Mouse (Mus musculus) ES-CJ7 (cell line): ENCODE measurements at regions not wholly inside any gene's neighbourhood (a gene's known extent, or its start where the extent isn't known, plus 50 kb on each side); places are given as distances from the start of the nearest gene placed in this dataset.

Source experiments
- DNase-seq: peaks from one replicate; pipeline ENCODE4 v3.0.0; 2011; ENCODE audit warnings: low read depth, low spot score

DNA sequence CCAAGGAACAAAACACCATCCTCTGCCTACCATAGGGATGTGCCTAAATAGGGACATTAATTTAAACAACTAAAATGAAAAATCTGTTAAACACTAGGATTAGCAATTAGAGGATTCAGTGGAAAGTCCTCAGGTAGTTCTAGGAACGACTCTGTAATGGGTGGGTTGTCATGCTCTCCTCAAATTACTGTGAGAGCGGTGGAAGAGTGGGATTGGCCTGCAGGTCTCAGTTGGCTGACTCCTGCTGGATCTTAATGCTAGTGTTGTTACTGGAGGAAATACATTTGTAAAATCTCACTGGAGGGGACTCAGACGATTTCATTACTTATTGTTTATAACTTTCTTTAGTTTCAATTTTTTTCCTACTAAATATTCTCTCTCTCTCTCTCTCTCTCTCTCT lies 525.6 kb upstream of the 4930452B06Rik start:
- no peak for DNase-seq

DNA sequence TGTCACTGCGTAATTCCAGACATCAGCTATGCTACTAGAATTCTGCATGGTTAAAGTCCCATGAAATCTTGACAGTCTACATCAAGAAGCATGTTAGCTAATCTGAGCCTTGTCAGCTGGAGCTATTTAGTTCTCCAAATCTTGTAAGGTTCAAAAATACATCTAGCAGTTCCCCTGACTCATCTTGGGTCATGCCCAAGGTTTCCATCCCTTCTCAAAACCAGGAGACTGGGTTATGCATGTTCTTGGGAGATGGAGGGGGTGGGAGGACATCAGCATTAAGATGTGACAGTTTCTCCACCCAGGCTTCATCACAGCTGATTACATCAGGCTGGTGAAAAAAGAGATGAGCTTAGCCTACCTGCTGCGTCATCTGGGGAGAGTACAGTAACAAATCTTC lies 495.3 kb upstream of the 4930452B06Rik start:
- DNase-seq, result no peak

DNA sequence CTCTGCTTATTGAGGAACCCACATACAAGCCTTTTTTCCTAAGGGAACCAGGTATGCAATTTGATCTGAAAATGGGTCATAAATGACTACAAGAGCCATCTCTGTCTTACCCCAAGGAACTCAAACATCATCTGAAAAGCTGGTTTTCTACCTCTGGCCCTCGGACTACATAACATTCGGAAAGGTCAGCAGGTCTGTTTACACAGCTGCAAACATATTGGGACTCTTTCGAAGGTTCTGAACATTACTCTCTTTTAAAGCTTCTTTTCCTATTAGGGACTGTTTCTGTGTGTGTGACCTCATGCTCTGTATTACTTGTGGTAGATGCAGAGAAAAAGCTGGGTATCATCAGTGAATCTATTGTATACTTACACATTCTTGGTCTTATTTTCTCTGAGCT lies 491.9 kb upstream of the 4930452B06Rik start:
- no peak for DNase-seq

GRCm38 (mm10) chr14:9150841-9151240 lies 484.8 kb upstream of the 4930452B06Rik start:
- no peak for DNase-seq

- no peak for DNase-seq
These were observed 480.7 kb upstream of the 4930452B06Rik start for GRCm38 (mm10) chr14:9146595-9147219.

DNA sequence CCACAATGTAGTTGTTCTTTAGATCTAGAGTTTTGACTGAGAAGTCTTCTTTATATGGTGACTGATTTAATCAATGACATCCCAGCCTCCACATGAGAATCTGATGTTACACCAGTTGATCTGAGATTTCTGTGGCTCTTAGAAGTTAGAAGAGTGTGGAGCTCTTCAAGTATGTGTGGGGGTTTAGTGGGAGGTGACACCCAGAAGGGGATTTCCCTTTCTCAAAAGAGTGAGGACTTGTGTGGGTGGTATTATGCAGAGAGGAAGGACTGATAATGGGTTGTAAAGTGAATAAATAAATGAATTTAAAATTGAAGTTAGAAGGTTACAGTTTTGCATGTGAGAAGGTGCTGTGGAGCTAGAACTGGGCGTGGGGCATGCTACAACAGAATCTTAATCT lies 439.7 kb upstream of the 4930452B06Rik start:
- DNase-seq, result no peak

DNA sequence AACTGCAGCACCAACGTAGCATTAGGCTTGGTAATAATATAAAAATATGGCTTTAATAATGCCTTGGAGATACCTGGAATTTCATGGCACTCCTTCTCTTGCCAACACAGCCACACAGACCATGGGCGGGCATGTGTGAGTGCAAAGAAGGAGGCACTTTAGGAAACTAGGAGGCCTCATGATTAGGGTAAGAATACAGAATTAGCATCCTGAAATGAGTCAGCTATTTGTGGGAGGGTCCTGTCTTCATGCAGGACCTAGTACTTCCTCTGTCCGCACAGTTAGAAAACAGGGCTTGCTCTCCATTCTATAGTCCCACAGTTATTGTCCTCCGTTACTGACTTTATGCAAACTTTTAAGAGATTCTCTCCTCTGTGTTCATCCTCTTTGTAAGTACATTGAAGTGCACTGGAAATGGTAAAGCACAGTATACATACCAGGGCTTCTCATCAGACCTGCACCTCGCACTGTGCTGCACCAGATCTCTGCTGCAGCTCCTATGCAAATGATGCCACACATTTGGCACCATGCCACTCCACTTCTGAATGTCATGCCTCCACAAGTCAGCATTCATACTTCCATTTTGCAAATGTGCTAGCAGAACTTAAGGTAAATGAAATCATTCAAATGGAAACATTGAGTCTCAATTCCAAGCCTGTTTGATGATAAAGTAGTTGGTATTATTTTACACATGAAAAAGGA lies 423.7 kb upstream of the 4930452B06Rik start:
- DNase-seq, result no peak

DNA sequence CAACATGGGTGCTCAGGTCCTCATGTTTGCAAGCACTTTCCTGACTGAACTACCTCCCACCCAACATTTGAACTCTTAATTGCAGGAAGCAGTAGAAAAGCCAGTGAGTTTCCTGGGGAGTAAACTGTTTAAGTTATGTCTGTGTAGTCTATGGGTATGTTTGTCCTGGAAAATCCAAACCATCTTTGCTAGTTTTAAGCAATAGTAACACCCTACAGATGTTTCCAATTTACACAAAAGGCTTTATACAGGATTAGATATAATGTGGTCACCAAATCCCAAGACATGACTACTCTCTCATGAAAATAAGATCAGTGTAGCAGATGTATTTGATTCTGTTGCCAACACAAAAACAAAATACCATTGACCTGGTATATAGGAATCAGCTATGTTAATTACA lies 421.1 kb upstream of the 4930452B06Rik start:
- no peak for DNase-seq

GRCm38 (mm10) chr14:9079632-9080031 lies 413.6 kb upstream of the 4930452B06Rik start:
- no peak for DNase-seq

GRCm38 (mm10) chr14:9079014-9079413 lies 413.0 kb upstream of the 4930452B06Rik start:
- DNase-seq, result no peak

DNA sequence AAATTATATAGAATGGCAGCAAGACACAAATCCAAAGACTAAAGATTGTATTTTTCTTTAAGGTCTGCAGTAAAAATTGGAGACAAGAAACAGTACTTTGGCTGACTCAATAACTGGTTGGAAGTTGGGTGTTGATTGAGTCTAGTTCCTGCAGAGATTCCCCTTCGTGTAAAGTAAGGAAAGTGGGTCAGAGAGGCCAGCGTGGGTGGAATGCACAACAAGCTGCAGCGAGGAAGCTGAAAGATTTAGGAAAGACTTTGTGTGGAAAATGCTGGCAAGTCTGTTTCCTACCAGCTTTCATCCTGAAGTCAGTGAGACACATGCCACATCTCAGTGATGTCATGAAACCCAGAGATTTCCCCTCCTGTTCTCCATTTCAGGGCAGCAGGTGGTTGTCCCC lies 405.1 kb upstream of the 4930452B06Rik start:
- DNase-seq, result no peak

DNA sequence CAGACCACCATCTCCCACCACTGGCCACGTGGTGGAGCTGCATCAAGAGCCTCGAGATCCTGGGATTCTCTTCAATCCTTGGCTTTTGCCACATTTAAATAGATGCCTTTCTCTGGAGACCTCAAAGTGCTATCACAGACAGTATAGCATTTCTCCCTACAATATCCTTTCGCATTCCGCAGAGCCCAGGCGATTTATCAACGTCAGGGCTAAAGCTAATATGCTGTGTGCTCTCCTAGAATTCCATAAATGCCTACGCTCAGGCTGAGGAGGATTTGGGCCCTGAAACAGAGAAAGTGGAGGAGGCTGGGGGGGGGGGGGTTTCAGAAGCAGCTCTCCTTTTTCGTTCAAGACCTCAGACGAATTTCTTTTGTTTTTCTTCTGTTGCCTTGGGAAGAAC lies 394.0 kb upstream of the 4930452B06Rik start:
- peak; percentile 30 for DNase-seq

DNA sequence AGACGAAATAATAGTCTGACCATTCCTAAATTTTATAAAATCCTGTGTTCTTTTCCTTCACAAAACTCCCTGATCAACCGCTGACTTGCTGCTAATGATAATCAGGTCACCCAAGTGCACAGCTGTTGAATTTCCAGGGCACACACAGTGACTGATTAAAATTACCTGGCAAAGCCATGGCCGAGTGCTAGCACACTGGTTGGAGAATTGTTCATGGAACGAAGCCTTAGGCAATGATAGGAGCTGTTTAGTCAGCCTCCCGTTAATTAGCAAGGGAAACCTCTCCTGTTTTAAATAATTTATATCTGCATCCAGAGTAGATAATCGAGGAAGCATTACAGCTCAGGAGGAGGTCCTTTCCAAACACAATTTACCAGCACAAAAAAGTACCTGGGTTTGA lies 362.8 kb upstream of the 4930452B06Rik start:
- DNase-seq, result no peak

GRCm38 (mm10) chr14:9015826-9016225 lies 349.8 kb upstream of the 4930452B06Rik start:
- DNase-seq, result peak; percentile 53

- DNase-seq, result peak; percentile 41
These were observed 337.0 kb upstream of the 4930452B06Rik start for GRCm38 (mm10) chr14:9003034-9003433.

- DNase-seq, result no peak
These were observed 334.5 kb upstream of the 4930452B06Rik start for GRCm38 (mm10) chr14:9000408-9001092.

- DNase-seq, result no peak
These were observed 333.8 kb upstream of the 4930452B06Rik start for GRCm38 (mm10) chr14:8999815-9000214.

GRCm38 (mm10) chr14:8993421-8993820 lies 327.4 kb upstream of the 4930452B06Rik start:
- no peak for DNase-seq

- no peak for DNase-seq
These were observed 319.2 kb upstream of the 4930452B06Rik start for GRCm38 (mm10) chr14:8985086-8985793.

GRCm38 (mm10) chr14:8961554-8961953 lies 295.5 kb upstream of the 4930452B06Rik start:
- no peak for DNase-seq

GRCm38 (mm10) chr14:8952853-8953397 lies 286.9 kb upstream of the 4930452B06Rik start:
- DNase-seq, result no peak

GRCm38 (mm10) chr14:8948751-8949150 lies 282.7 kb upstream of the 4930452B06Rik start:
- DNase-seq, result no peak
